Mouse (Mus musculus): Measurements from ENCODE around the gene Mrpl1.

- TF ChIP-seq CTCF (IDR thresholded peaks at IDR 0.05; ENCODE audit: low read depth) (no peak), EP300 (IDR thresholded peaks at IDR 0.05; ENCODE audit: low read depth) (no peak)
Measured at GRCm38 (mm10) chr5:96255166-96255565, 45.9 kb downstream of the Mrpl1 start.

All from liver, postnatal 0 days (tissue).